Mouse (Mus musculus): ENCODE results near the gene Camta2. TPM values are rescaled to one million over a fixed set of nuclear protein-coding genes. Genes with fewer than 3 reads are reported as not detected.
A peak's percentile ranks its signal among the peaks of the same experiment; 100 is the strongest.

Gene Camta2
- polyA plus RNA-seq, 1 experiment from 2014 or later, result 15.0 TPM

DNA sequence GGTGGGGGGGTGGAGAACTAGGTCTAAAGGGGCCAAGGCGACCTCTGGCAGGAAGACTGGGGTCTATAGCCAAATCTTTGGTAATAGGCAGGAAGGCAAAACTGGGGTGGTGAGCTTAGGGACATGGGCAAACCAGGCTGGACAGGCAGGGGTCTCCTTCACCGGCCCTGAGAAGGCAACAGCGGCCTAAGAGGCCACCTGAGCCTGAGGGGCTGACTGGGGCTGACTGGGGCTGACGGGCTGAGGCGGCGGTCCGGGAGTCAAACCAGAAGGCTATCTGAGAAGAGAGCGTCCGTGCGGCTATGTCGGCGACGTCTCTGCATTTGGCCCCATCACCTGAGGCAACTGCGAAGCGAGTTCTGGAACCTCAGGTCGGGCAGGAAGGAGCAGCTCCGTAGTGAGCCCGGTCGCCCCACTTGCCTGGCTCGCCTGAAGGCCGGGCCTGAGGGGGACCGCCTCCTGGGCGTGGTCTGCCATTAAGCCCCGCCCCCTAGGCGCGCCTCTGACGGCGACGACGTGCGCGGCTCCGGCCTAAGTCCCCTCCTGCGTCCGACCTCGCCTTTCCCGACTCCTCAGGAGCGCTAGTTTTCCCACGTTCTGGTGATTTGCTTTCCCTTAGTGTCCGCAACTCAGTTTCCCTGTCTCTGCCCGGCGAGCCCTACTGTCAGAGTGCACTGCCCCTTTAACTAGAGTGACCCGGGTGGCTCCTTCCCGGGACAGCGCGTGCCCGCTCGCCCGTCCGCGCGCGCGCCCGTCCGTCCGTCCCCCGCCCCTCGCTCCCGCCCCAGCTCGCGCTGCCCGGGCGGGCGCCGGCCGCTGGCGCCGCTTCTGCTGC lies 12.0 kb upstream of the Camta2 start, which contains the start of the genes Inca1 and Kif1c:
Gene Inca1 (minus strand): TSS at position 434 of the 835 bp plus-strand sequence.
Gene Kif1c (plus strand): TSS at position 827 of the 835 bp plus-strand sequence.
- H3K9ac ChIP-seq (ENCODE audit: low read length), result peak within 1 kb of the TSS; percentile 93
- peak within 1 kb of the TSS; percentile 95 for H3K27ac ChIP-seq (ENCODE audit: low read length)
- peak within 1 kb of the TSS; percentile 81 for H3K4me3 ChIP-seq (ENCODE audit: low read length)
- peak; percentile 89 for ATAC-seq (replicated peaks; ENCODE audit: extremely low read depth, insufficient read depth, low FRiP score)
- peaks cover 14% of the 10 kb centered on the region for H3K36me3 ChIP-seq (ENCODE audit: control insufficient read depth, insufficient read depth)
- 2% methylated on average over 69 of the region's 69 CpGs for WGBS
- no peaks in the 10 kb centered on the region for H3K9me3 ChIP-seq (replicated peaks; ENCODE audit: control insufficient read depth, low read length)
- H3K4me2 ChIP-seq (ENCODE audit: low read depth, low read length), result peak within 1 kb of the TSS; percentile 78
- no peaks in the 10 kb centered on the region for H3K27me3 ChIP-seq (ENCODE audit: control insufficient read depth, insufficient read depth, low read length)
- peaks cover 21% of the 10 kb centered on the region for H3K4me1 ChIP-seq (ENCODE audit: control insufficient read depth, insufficient read depth, low read length)

DNA sequence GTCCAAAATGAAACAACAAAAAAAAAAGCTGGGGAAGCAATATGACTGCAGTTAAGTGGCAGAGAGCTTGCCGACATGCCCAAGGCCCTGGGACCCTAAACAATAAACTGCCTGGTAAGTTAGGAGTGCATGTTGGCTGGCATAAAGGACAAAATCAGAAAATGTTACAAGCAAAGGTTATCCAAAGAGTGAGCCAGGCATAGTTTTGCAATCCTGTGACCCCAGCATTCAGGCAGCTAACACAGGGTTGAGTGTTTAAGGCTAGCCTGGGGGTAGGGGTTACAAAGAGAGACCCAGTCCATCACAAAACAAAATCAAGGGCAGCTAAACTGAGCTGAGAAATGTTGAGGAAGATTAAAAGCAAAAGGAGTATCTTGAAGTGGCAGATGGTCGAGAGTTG lies 11.1 kb upstream of the Camta2 start:
- Histone ChIP-seq H3K27ac (ENCODE audit: low read length) (no peak overlapping the region), H3K9me3 (replicated peaks; ENCODE audit: control insufficient read depth, low read length) (no peaks in the 10 kb centered on the region), H3K4me2 (ENCODE audit: low read depth, low read length) (no peak overlapping the region), H3K4me1 (ENCODE audit: control insufficient read depth, insufficient read depth, low read length) (peaks cover 21% of the 10 kb centered on the region), H3K27me3 (ENCODE audit: control insufficient read depth, insufficient read depth, low read length) (no peaks in the 10 kb centered on the region), H3K9ac (ENCODE audit: low read length) (no peak overlapping the region), H3K4me3 (ENCODE audit: low read length) (no peak overlapping the region), H3K36me3 (ENCODE audit: control insufficient read depth, insufficient read depth) (peaks cover 5% of the 10 kb centered on the region)
- 76% methylated on average over 2 of the region's 2 CpGs for WGBS
- ATAC-seq (replicated peaks; ENCODE audit: extremely low read depth, insufficient read depth, low FRiP score), result no peak

DNA sequence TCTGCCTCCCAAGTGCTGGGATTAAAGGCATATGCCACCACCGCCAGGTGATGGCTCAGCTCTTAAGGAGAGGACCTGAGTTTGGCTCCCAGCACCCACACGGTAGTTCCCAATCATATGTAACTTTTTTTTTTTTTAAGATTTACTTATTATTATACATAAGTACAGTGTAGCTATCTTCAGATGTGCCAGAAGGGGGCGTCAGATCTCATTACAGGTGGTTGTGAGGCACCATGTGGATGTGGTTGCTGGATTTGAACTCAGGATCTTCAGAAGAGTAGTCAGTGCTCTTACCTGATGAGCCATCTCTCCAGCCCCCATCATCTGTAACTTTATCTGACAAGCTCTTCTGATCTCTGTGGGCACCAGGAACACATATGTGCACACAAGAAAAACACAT lies 9.5 kb upstream of the Camta2 start:
- H3K36me3 ChIP-seq (ENCODE audit: control insufficient read depth, insufficient read depth), result no peaks in the 10 kb centered on the region
- ATAC-seq (replicated peaks; ENCODE audit: extremely low read depth, insufficient read depth, low FRiP score), result no peak
- no peak overlapping the region for H3K4me3 ChIP-seq (ENCODE audit: low read length)
- H3K4me2 ChIP-seq (ENCODE audit: low read depth, low read length), result no peak overlapping the region
- 73% methylated on average over 3 of the region's 3 CpGs for WGBS
- no peaks in the 10 kb centered on the region for H3K27me3 ChIP-seq (ENCODE audit: control insufficient read depth, insufficient read depth, low read length)
- H3K27ac ChIP-seq (ENCODE audit: low read length), result no peak overlapping the region
- no peak overlapping the region for H3K9ac ChIP-seq (ENCODE audit: low read length)
- no peaks in the 10 kb centered on the region for H3K9me3 ChIP-seq (replicated peaks; ENCODE audit: control insufficient read depth, low read length)
- peaks cover 10% of the 10 kb centered on the region for H3K4me1 ChIP-seq (ENCODE audit: control insufficient read depth, insufficient read depth, low read length)

DNA sequence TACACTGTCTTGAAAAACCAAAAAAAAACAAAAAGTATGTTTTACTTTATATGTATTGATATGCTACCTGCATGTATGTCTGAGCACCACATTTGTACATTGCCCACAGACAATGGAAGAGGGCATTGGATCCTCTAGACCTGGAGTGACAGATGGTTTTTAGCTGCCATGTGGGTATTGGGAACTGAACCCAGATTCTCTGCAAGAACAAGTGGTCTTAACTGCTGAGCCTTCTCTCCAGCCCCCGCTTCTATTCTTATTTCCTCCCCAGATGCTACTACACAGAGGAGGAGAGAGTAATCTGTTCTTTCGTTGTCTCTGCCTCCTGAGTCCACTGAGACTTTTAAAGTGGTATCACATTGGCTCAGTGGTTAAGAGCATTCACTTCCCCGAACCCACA lies 5.6 kb upstream of the Camta2 start:
- no peak overlapping the region for H3K9ac ChIP-seq (ENCODE audit: low read length)
- H3K27me3 ChIP-seq (ENCODE audit: control insufficient read depth, insufficient read depth, low read length), result no peaks in the 10 kb centered on the region
- peaks cover 11% of the 10 kb centered on the region for H3K4me1 ChIP-seq (ENCODE audit: control insufficient read depth, insufficient read depth, low read length)
- no peak overlapping the region for H3K4me3 ChIP-seq (ENCODE audit: low read length)
- no peak for ATAC-seq (replicated peaks; ENCODE audit: extremely low read depth, insufficient read depth, low FRiP score)
- H3K36me3 ChIP-seq (ENCODE audit: control insufficient read depth, insufficient read depth), result no peaks in the 10 kb centered on the region
- H3K27ac ChIP-seq (ENCODE audit: low read length), result no peak overlapping the region
- WGBS, result 41% methylated on average over 3 of the region's 3 CpGs
- H3K4me2 ChIP-seq (ENCODE audit: low read depth, low read length), result no peak overlapping the region
- H3K9me3 ChIP-seq (replicated peaks; ENCODE audit: control insufficient read depth, low read length), result no peaks in the 10 kb centered on the region

DNA sequence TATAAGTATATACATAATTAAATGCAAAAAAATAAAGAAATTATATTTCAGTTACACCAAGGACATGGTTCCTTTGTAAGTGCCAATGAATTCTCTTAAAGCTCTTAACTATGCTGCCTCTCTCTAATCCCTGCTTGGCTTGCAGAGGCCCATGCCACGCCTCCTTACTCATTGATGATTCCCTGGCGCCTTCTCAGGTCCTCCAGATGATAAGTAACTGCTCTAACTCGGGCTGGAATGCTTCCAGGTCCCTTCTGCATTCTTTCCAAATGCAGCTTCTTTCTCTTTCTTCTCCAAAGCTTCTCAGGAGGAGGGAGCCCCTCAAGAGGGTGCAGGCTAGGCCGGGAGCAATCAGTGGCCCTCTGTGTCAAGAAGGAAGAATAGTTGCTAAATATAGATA lies 1.7 kb upstream of the Camta2 start:
- Histone ChIP-seq H3K36me3 (ENCODE audit: control insufficient read depth, insufficient read depth) (peaks cover 4% of the 10 kb centered on the region; the same call in 1 of the 2 replicates), H3K4me2 (ENCODE audit: low read depth, low read length) (no peak overlapping the region), H3K27me3 (ENCODE audit: control insufficient read depth, insufficient read depth, low read length) (no peaks in the 10 kb centered on the region), H3K9ac (ENCODE audit: low read length) (no peak overlapping the region), H3K4me1 (ENCODE audit: control insufficient read depth, insufficient read depth, low read length) (peaks cover 23% of the 10 kb centered on the region), H3K9me3 (replicated peaks; ENCODE audit: control insufficient read depth, low read length) (no peaks in the 10 kb centered on the region), H3K27ac (ENCODE audit: low read length) (no peak overlapping the region), H3K4me3 (ENCODE audit: low read length) (no peak overlapping the region)
- no peak for ATAC-seq (replicated peaks; ENCODE audit: extremely low read depth, insufficient read depth, low FRiP score)
- 40% methylated on average over 4 of the region's 4 CpGs for WGBS

DNA sequence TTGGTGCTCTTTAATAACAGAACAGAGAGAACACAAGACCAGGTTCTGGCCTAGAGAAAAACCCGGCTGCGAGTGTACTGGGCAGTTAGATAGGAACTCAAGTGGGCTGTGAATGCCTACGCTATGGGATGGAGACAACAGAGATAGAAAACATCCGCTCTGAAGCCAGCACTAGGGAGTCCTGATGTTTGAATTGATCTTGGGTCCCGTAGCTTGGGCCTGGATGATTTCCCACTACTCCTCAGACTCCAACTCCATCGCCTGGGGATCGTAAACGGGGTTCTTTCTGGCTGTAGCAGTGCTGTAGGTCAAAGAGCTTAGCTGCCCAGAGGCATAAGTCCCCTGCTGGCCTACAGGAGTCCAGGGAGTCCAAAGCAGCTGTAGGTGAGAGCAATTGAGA lies 467 bp upstream of the Camta2 start:
- ATAC-seq (replicated peaks; ENCODE audit: extremely low read depth, insufficient read depth, low FRiP score), result no peak
- peak overlapping the region; percentile 86 for H3K4me3 ChIP-seq (ENCODE audit: low read length)
- H3K9ac ChIP-seq (ENCODE audit: low read length), result peak overlapping the region; percentile 92
- peak overlapping the region; percentile 92 for H3K27ac ChIP-seq (ENCODE audit: low read length)
- 16% methylated on average over 8 of the region's 8 CpGs for WGBS
- peaks cover 11% of the 10 kb centered on the region; the same call in 1 of the 2 replicates for H3K36me3 ChIP-seq (ENCODE audit: control insufficient read depth, insufficient read depth)
- peak overlapping the region; percentile 93 for H3K4me2 ChIP-seq (ENCODE audit: low read depth, low read length)
- no peaks in the 10 kb centered on the region for H3K27me3 ChIP-seq (ENCODE audit: control insufficient read depth, insufficient read depth, low read length)
- peaks cover 23% of the 10 kb centered on the region for H3K4me1 ChIP-seq (ENCODE audit: control insufficient read depth, insufficient read depth, low read length)
- no peaks in the 10 kb centered on the region for H3K9me3 ChIP-seq (replicated peaks; ENCODE audit: control insufficient read depth, low read length)

DNA sequence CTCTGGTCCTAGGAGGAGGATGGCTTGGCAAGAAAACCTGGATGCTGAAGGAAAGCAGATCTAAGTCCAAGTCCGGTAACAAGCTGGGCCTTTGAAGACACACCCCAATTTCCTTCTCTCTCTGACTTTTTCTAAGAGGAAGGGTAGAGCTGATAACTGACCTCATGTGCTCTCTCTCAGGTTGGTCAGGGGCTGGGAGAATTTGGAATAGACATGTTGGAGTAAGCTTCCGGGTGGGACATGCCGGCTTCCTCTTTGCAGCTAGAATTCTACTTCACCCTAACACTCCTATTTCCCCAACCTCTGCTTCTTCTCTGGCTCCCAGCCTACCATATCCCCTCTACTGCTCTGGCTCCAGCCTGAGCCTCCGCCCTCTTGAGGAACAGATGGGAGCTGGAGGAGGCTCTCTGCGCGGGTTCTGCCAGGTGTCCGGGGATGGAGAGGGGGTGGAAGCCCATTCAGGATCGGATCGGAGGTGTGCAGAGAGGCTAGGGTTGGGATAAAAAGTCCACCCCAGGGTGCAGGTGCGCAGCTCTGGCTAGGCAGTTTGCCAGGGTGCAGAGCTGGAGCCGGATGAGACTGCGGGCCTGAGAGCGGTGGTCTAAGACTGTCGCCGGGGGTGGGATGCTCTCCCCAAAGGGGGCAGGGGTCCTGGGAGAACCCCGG lies 871 bp downstream of the Camta2 start:
- peak overlapping the region; percentile 92 for H3K9ac ChIP-seq (ENCODE audit: low read length)
- H3K36me3 ChIP-seq (ENCODE audit: control insufficient read depth, insufficient read depth), result peaks cover 11% of the 10 kb centered on the region; the same call in 1 of the 2 replicates
- peak overlapping the region; percentile 86 for H3K4me3 ChIP-seq (ENCODE audit: low read length)
- H3K4me1 ChIP-seq (ENCODE audit: control insufficient read depth, insufficient read depth, low read length), result peaks cover 27% of the 10 kb centered on the region
- peak; percentile 47 for ATAC-seq (replicated peaks; ENCODE audit: extremely low read depth, insufficient read depth, low FRiP score)
- peak overlapping the region; percentile 93 for H3K4me2 ChIP-seq (ENCODE audit: low read depth, low read length)
- H3K27ac ChIP-seq (ENCODE audit: low read length), result peak overlapping the region; percentile 92
- H3K9me3 ChIP-seq (replicated peaks; ENCODE audit: control insufficient read depth, low read length), result no peaks in the 10 kb centered on the region
- no peaks in the 10 kb centered on the region for H3K27me3 ChIP-seq (ENCODE audit: control insufficient read depth, insufficient read depth, low read length)
- 3% methylated on average over 16 of the region's 16 CpGs for WGBS

DNA sequence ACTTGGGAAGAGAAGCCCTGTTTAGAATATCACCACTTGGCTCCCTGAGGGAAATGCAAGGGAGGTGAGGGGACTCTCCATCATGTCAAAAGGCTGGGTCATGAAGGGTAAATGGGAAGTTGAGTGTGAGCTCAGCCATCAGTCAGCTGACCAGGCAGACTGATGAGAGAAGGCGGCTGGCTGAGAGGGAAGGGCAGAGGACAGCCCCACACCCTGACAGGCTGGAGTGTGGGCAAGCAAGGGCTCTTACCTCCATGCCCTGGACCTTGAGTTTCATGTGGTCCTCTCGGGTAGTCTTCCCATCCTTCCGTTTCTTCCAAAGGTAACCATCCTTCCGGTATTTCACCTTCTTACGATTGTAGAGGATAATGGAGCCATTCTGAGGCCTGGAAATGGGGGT lies 4.3 kb downstream of the Camta2 start:
- no peak for ATAC-seq (replicated peaks; ENCODE audit: extremely low read depth, insufficient read depth, low FRiP score)
- WGBS, result 83% methylated on average over 5 of the region's 5 CpGs
- Histone ChIP-seq H3K9me3 (replicated peaks; ENCODE audit: control insufficient read depth, low read length) (no peaks in the 10 kb centered on the region), H3K4me1 (ENCODE audit: control insufficient read depth, insufficient read depth, low read length) (peaks cover 19% of the 10 kb centered on the region), H3K27me3 (ENCODE audit: control insufficient read depth, insufficient read depth, low read length) (no peaks in the 10 kb centered on the region), H3K36me3 (ENCODE audit: control insufficient read depth, insufficient read depth) (peaks cover 19% of the 10 kb centered on the region; the same call in 1 of the 2 replicates), H3K4me2 (ENCODE audit: low read depth, low read length) (no peak overlapping the region), H3K27ac (ENCODE audit: low read length) (no peak overlapping the region), H3K9ac (ENCODE audit: low read length) (no peak overlapping the region), H3K4me3 (ENCODE audit: low read length) (no peak overlapping the region)
